Comparison of ENCODE assay signal across 19 mouse cellular contexts in the genomic region with DNA sequence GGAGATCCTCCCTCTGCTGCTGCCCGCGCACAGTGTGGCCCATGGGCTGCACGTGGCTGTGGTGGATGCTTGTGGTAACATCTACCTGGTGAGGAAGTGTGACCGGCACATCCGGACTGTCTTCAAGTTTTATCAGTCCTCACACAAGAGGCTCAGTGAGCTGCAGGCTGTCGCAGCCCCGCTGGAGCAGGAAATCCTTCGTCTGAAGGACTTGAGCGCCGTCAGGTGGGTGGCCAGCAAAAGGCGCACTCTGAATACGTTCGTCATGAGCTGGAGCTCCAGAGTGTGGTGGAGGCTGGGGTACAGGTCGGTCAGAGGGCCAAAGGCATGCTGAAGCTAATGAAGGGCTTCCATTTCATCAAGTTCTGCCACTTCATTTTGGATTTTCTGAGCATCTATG. TPM values are rescaled to one million over a fixed set of nuclear protein-coding genes. Genes with fewer than 3 reads are reported as not detected.
A peak's percentile ranks its signal among the peaks of the same experiment; 100 is the strongest.
DNase-seq lines count a peak whose midpoint lies in the region; ATAC-seq and TF ChIP-seq lines count a peak whose summit lies in the region.
"Had no signal": no experiment of that assay in that cellular context is flagged by ENCODE, and none has a peak within 500 bp of the region (broad histone marks: within the 10 kb centered on the region; RNA-seq: fewer than 3 reads in every experiment).

No protein-coding gene starts in this region.

- DNase-seq in liver = peak; percentile 21
- DNase-seq in liver, embryonic 11.5 days (ENCODE audit: low spot score) = no peak
- peak; percentile 50 for DNase-seq in 416B (ENCODE audit: low read depth)
- DNase-seq in CH12.LX (ENCODE audit: extremely low read depth) = no peak
- DNase-seq in MN1 (ENCODE audit: low spot score) = no peak
- DNase-seq in gastrocnemius, postnatal 25 days = no peak
- DNase-seq in gastrocnemius, postnatal 14 days = no peak
- DNase-seq: adrenal gland, adult 8-10 months; cerebellum, postnatal 10 days; gastrocnemius, adult 2 months; kidney, postnatal 10 days; lung, postnatal 10 days; right cerebral cortex, postnatal 14 days had no signal

- TF ChIP-seq CTCF in CH12.LX (conservative IDR thresholded peaks at IDR 0.05 in 1 of 2, IDR thresholded peaks at IDR 0.05 in 1 of 2; ENCODE audit: low read depth in 2 of 2, low read length in 2 of 2) = peak in 1 of 2 experiments; percentile 14; a peak in 1 of 4 replicates

- no peaks in the 10 kb centered on the region for H3K4me1 ChIP-seq in liver, embryonic 11.5 days (replicated peaks; ENCODE audit: control insufficient read depth, insufficient read depth, low read length)
- H3K4me1 ChIP-seq in CH12.LX (ENCODE audit: control insufficient read depth in 1 of 2, insufficient read depth in 2 of 2) = no peaks in the 10 kb centered on the region
- H3K4me1 ChIP-seq: intestine, embryonic 15.5 days; midbrain, embryonic 10.5 days had no signal

- H3K79me2 ChIP-seq in CH12.LX (replicated peaks; ENCODE audit: control insufficient read depth, extremely low read depth, insufficient read depth, poor library complexity, severe bottlenecking) = no peaks in the 10 kb centered on the region

- no peaks in the 10 kb centered on the region for H3K9me3 ChIP-seq in liver, embryonic 11.5 days (ENCODE audit: control insufficient read depth, low read length)
- no peaks in the 10 kb centered on the region for H3K9me3 ChIP-seq in CH12.LX (replicated peaks; ENCODE audit: low read length)
- H3K9me3 ChIP-seq: heart, embryonic 10.5 days; intestine, embryonic 15.5 days; midbrain, embryonic 10.5 days had no signal

- 54% methylated on average over 14 of the region's 14 CpGs for WGBS in liver, embryonic 11.5 days

- no peak overlapping the region for H3K4me3 ChIP-seq in liver, embryonic 11.5 days (ENCODE audit: low read depth, low read length)
- H3K4me3 ChIP-seq in CH12.LX (replicated peaks in 1 of 3; ENCODE audit: low read depth in 2 of 3, low read length in 2 of 3, poor library complexity in 1 of 3) = no peak overlapping the region
- H3K4me3 ChIP-seq: gastrocnemius, adult 2 months; heart, embryonic 10.5 days; intestine, embryonic 15.5 days; midbrain, embryonic 10.5 days had no signal

- intact Hi-C loops in gastrocnemius, postnatal 14 days (cut with DNase I; ENCODE audit: low total_unique reads) = no loop called here

- TF ChIP-seq POLR2A in CH12.LX (IDR thresholded peaks at IDR 0.05; ENCODE audit: low read depth, low read length) = no peak

- in situ Hi-C loops in CH12.LX (cut with MboI; ENCODE audit: low pct_ligation_motif_present, low pct_unique_long_range_greater_than_20kb, low sequenced_read_pairs) = loop anchor here (25.0 kb wide), 1 partner anchor 342 kb away; no protein-coding TSS in a partner anchor

- ATAC-seq in liver, embryonic 11.5 days (replicated peaks; ENCODE audit: low FRiP score) = no peak; the same call in 1 of the 2 replicates
- peak; percentile 31 to 40; a peak in 2 of 4 replicates for ATAC-seq in hematopoietic stem cell, adult 5-6 weeks (replicated peaks in 1 of 2; ENCODE audit: insufficient read depth in 1 of 2, low FRiP score in 2 of 2, low TSS enrichment in 1 of 2, low read depth in 1 of 2, poor library complexity in 2 of 2, severe bottlenecking in 2 of 2)
- ATAC-seq: forebrain, embryonic 16.5 days; intestine, embryonic 15.5 days had no signal

- H3K27me3 ChIP-seq in liver, embryonic 11.5 days (replicated peaks; ENCODE audit: control insufficient read depth, insufficient read depth, low read length) = no peaks in the 10 kb centered on the region
- no peaks in the 10 kb centered on the region for H3K27me3 ChIP-seq in CH12.LX (replicated peaks)
- H3K27me3 ChIP-seq: intestine, embryonic 15.5 days had no signal

- H3K4me2 ChIP-seq in liver, embryonic 11.5 days = no peak overlapping the region
- H3K4me2 ChIP-seq in CH12.LX (ENCODE audit: insufficient read depth, low read depth, poor library complexity, severe bottlenecking) = no peak overlapping the region
- H3K4me2 ChIP-seq: intestine, embryonic 15.5 days had no signal

- H3K27ac ChIP-seq in liver, embryonic 11.5 days (ENCODE audit: low read depth, low read length) = no peak overlapping the region
- H3K27ac ChIP-seq in CH12.LX (ENCODE audit: insufficient read depth, low read depth) = no peak overlapping the region
- H3K27ac ChIP-seq: gastrocnemius, adult 2 months; intestine, embryonic 15.5 days had no signal

- no peak for TF ChIP-seq EP300 in CH12.LX (IDR thresholded peaks at IDR 0.05; ENCODE audit: low read length)

- H3K9ac ChIP-seq in liver, embryonic 11.5 days (ENCODE audit: low read depth, low read length) = no peak overlapping the region
- H3K9ac ChIP-seq in CH12.LX (ENCODE audit: insufficient read depth, low read depth) = no peak overlapping the region
- H3K9ac ChIP-seq: intestine, embryonic 15.5 days had no signal

- H3K36me3 ChIP-seq in liver, embryonic 11.5 days (ENCODE audit: control insufficient read depth, insufficient read depth, low read length) = peaks cover 3% of the 10 kb centered on the region; the same call in 1 of the 2 replicates
- H3K36me3 ChIP-seq in CH12.LX (replicated peaks in 1 of 2; ENCODE audit: control insufficient read depth in 1 of 2, insufficient read depth in 1 of 2, low read length in 1 of 2) = peaks cover 19 to 90% of the 10 kb centered on the region in 2 experiments

- dilution Hi-C loops in CH12.LX (cut with MboI; ENCODE audit: extremely low pct_ligation_motif_present, extremely low pct_unique_long_range_greater_than_20kb, low sequenced_read_pairs) = no loop called here

- peak; percentile 21 for TF ChIP-seq RAD21 in CH12.LX (IDR thresholded peaks at IDR 0.05; ENCODE audit: low read depth, low read length)

TF ChIP-seq in CH12.LX, 34 proteins besides CTCF, POLR2A, EP300 and RAD21:
- no peak for TF ChIP-seq ZNF384 (IDR thresholded peaks at IDR 0.05; ENCODE audit: low read depth, low read length)
- no peak for TF ChIP-seq E2F4 (IDR thresholded peaks at IDR 0.05; ENCODE audit: insufficient replicate concordance, low read depth, low read length)
- no peak for TF ChIP-seq TBP (conservative IDR thresholded peaks at IDR 0.05; ENCODE audit: low read depth, low read length)
- TF ChIP-seq RCOR1 (conservative IDR thresholded peaks at IDR 0.05; ENCODE audit: low read depth, low read length) = no peak
- TF ChIP-seq POLR2AphosphoS2 (IDR thresholded peaks at IDR 0.05; ENCODE audit: low read depth, low read length) = no peak
- no peak for TF ChIP-seq JUN (IDR thresholded peaks at IDR 0.05; ENCODE audit: insufficient read depth, low read depth, low read length)
- TF ChIP-seq UBTF (IDR thresholded peaks at IDR 0.05; ENCODE audit: low read depth, low read length) = no peak
- no peak for TF ChIP-seq MAFK (IDR thresholded peaks at IDR 0.05; ENCODE audit: insufficient replicate concordance, low read length)
- no peak for TF ChIP-seq ZMIZ1 (IDR thresholded peaks at IDR 0.05; ENCODE audit: low read depth, low read length)
- TF ChIP-seq SMC3 (IDR thresholded peaks at IDR 0.05; ENCODE audit: low read depth, low read length) = no peak
- TF ChIP-seq USF1 (IDR thresholded peaks at IDR 0.05; ENCODE audit: low read depth, low read length) = no peak
- TF ChIP-seq NRF1 (IDR thresholded peaks at IDR 0.05; ENCODE audit: low read depth, low read length) = no peak

RNA-seq across cellular contexts. Expression of a gene that starts 8.2 kb away (rescaled TPM):
- 4.2 and 5.6 TPM in 2 replicates for polyA plus RNA-seq in liver, embryonic 11.5 days (2014; fragmentation: Nextera tagmentation; extraction: Ambion mirVana)
- total RNA-seq in CH12.LX (2012; rRNA removed) (not detected in 2 replicates), CH12.LX (2014; rRNA removed) (not detected in 2 replicates)
- not detected in 2 replicates for polyA plus RNA-seq in CH12.LX (2012; ENCODE audit: insufficient read length, low read depth)
- total RNA-seq in hematopoietic stem cell, adult 5-6 weeks (2017) = 0.44 TPM in 1 of 2 replicates, not detected in the other
- total RNA-seq in gastrocnemius, postnatal 25 days (2021) = 10 to 100 TPM; 43.0 to 45.0 TPM
- total RNA-seq in gastrocnemius, postnatal 14 days (2021) = 10 to 100 TPM; 48.6 to 48.9 TPM
- total RNA-seq: neutrophil, adult 5-6 weeks had no signal

RNA-seq across cellular contexts. Expression of a gene that starts 25.3 kb away (rescaled TPM):
- 4.6 and 4.9 TPM in 2 replicates for polyA plus RNA-seq in liver, embryonic 11.5 days (2014; fragmentation: Nextera tagmentation; extraction: Ambion mirVana)
- total RNA-seq in CH12.LX (2012; rRNA removed) (8.1 and 13.7 TPM in 2 replicates), CH12.LX (2014; rRNA removed) (3.8 and 5.6 TPM in 2 replicates)
- polyA plus RNA-seq in CH12.LX (2012; ENCODE audit: insufficient read length, low read depth) = 9.4 and 14.2 TPM in 2 replicates
- 4.7 and 5.1 TPM in 2 replicates for total RNA-seq in hematopoietic stem cell, adult 5-6 weeks (2017)
- total RNA-seq in gastrocnemius, postnatal 25 days (2021) = 10 to 100 TPM; 14.0 to 15.0 TPM
- total RNA-seq in gastrocnemius, postnatal 14 days (2021) = 10 to 100 TPM; 13.2 to 15.4 TPM

RNA-seq across cellular contexts. Expression of a gene that starts 43.3 kb away (rescaled TPM):
- polyA plus RNA-seq in liver, embryonic 11.5 days (2014; fragmentation: Nextera tagmentation; extraction: Ambion mirVana) = 9.0 and 9.7 TPM in 2 replicates
- 0.46 and 0.72 TPM in 2 replicates for total RNA-seq in CH12.LX (2012; rRNA removed)
- total RNA-seq in CH12.LX (2014; rRNA removed) = not detected in 2 replicates
- not detected in 2 replicates for polyA plus RNA-seq in CH12.LX (2012; ENCODE audit: insufficient read length, low read depth)
- not detected in 2 replicates for total RNA-seq in hematopoietic stem cell, adult 5-6 weeks (2017)
- 10 to 100 TPM; 19.7 to 35.5 TPM for total RNA-seq in gastrocnemius, postnatal 25 days (2021)
- total RNA-seq in gastrocnemius, postnatal 14 days (2021) = 10 to 100 TPM; 22.2 to 35.7 TPM
- total RNA-seq: neutrophil, adult 5-6 weeks had no signal

Comparison
In these comparisons a context has a peak if more than half of its experiments do, and no peak if none do; other contexts are left out.
1. DNase-seq: peak in liver (single experiment) and 416B (single experiment); none in liver, embryonic 11.5 days (single experiment), CH12.LX (single experiment), MN1 (single experiment), gastrocnemius, postnatal 25 days (single experiment) and gastrocnemius, postnatal 14 days (single experiment).
2. RNA of a gene that starts 8.2 kb away (total RNA-seq): 48.6 to 48.9 TPM in gastrocnemius, postnatal 14 days and 43.0 to 45.0 TPM in gastrocnemius, postnatal 25 days; not detected in CH12.LX and 0.44 TPM in hematopoietic stem cell, adult 5-6 weeks; every median in the first group is over 10 times any median in the second.
3. RNA of a gene that starts 43.3 kb away (total RNA-seq): 22.2 to 35.7 TPM in gastrocnemius, postnatal 14 days and 19.7 to 35.5 TPM in gastrocnemius, postnatal 25 days; 0.46 to 0.72 TPM in CH12.LX and not detected in hematopoietic stem cell, adult 5-6 weeks; every median in the first group is over 10 times any median in the second.